Mouse (Mus musculus) small intestine, adult 2 months (tissue): ENCODE results near the gene AC161166.1.

Experiments
- CTCF ChIP-seq: fragments of 200-500 bp; IDR thresholded peaks from 2 replicates; pipeline ENCODE4 v1.5.1; 2012; ENCODE audit warnings: low read depth, mild to moderate bottlenecking, control low read depth, inconsistent platforms, low read length, moderate library complexity, mixed read lengths; ENCODE audit not compliant: insufficient replicate concordance, insufficient read length; ENCODE audit errors: extremely low read depth
- POLR2A ChIP-seq: fragments of 200-500 bp; IDR thresholded peaks from 2 replicates; pipeline ENCODE4 v1.6.1; 2012; ENCODE audit warnings: low read depth, mild to moderate bottlenecking, control low read depth, inconsistent platforms, low read length, moderate library complexity

- no peak for TF ChIP-seq CTCF
- TF ChIP-seq POLR2A = no peak
Measured at GRCm38 (mm10) chr7:24479685-24480084, 32.6 kb downstream of the AC161166.1 start.
